Mouse (Mus musculus) forebrain, embryonic 12.5 days (tissue): ENCODE results near the gene A930009A15Rik. TPM values are rescaled to one million over a fixed set of nuclear protein-coding genes. Genes with fewer than 3 reads are reported as not detected.
A peak's percentile ranks its signal among the peaks of the same experiment; 100 is the strongest.

Source experiments
- ATAC-seq: fragments of 200-750 bp; cut with Nextera tagmentation; 2 replicates; pipeline ENCODE4 v1.8.0; 2017; ENCODE audit warnings: moderate TSS enrichment; ENCODE audit not compliant: low FRiP score
- H3K27ac ChIP-seq: fragments of 300-500 bp; sonication (generic); 2 replicates; pipeline ENCODE4 v1.5.1; 2016; ENCODE audit warnings: mild to moderate bottlenecking
- H3K27me3 ChIP-seq: fragments of 300-500 bp; sonication (generic); 2 replicates; pipeline ENCODE4 v1.6.1; 2016; ENCODE audit warnings: mild to moderate bottlenecking
- H3K36me3 ChIP-seq: fragments of 300-500 bp; sonication (generic); replicated peaks from 2 replicates; pipeline ENCODE4 v1.6.1; 2016; ENCODE audit warnings: mild to moderate bottlenecking
- H3K4me1 ChIP-seq: fragments of 300-500 bp; sonication (generic); 2 replicates; pipeline ENCODE4 v1.6.1; 2016
- H3K4me2 ChIP-seq: fragments of 300-500 bp; sonication (generic); 2 replicates; pipeline ENCODE4 v1.6.1; 2016; ENCODE audit warnings: mild to moderate bottlenecking, moderate library complexity
- H3K4me3 ChIP-seq: fragments of 300-500 bp; sonication (generic); replicated peaks from 2 replicates; pipeline ENCODE4 v1.5.1; 2016; ENCODE audit warnings: mild to moderate bottlenecking
- H3K9ac ChIP-seq: fragments of 300-500 bp; sonication (generic); 2 replicates; pipeline ENCODE4 v1.6.1; 2016; ENCODE audit warnings: mild to moderate bottlenecking
- H3K9me3 ChIP-seq: fragments of 300-500 bp; sonication (generic); 2 replicates; pipeline ENCODE4 v1.6.1; 2016
- WGBS: fragments of 180-500 bp; shearing (Covaris S2); methylation state at CpG from one replicate; pipeline ENCODE4 v1.1.7; 2016; 5-methylcytosine and 5-hydroxymethylcytosine counted together
- polyA plus RNA-seq: library from polyadenylated mRNA; unstranded; fragments of >200 nt; fragmentation: Nextera tagmentation; extraction: Ambion mirVana; gene quantifications from 2 replicates; pipeline ENCODE4 v1.2.1, GENCODE M21; 2016

A930009A15Rik gene
- polyA plus RNA-seq, result not detected in 2 replicates

GRCm38 (mm10) chr10:115569712-115570491 lies at the start of gene A930009A15Rik:
A930009A15Rik (plus strand) TSS chr10:115569986.
- Histone ChIP-seq H3K9me3 (no peaks in the 10 kb centered on the region), H3K36me3 (no peaks in the 10 kb centered on the region), H3K9ac (no peak within 1 kb of the TSS), H3K4me2 (no peak within 1 kb of the TSS), H3K4me3 (no peak within 1 kb of the TSS), H3K27ac (no peak within 1 kb of the TSS), H3K27me3 (peaks cover 69% of the 10 kb centered on the region), H3K4me1 (peaks cover 22% of the 10 kb centered on the region)
- 49% methylated on average over 15 of the region's 15 CpGs for WGBS
- ATAC-seq, result peak; percentile 25; the same call in 1 of the 2 replicates

- Histone ChIP-seq H3K36me3 (no peaks in the 10 kb centered on the region), H3K9ac (no peak overlapping the region), H3K4me3 (no peak overlapping the region), H3K4me1 (peaks cover 12% of the 10 kb centered on the region), H3K27ac (no peak overlapping the region), H3K9me3 (no peaks in the 10 kb centered on the region), H3K27me3 (peaks cover 59% of the 10 kb centered on the region), H3K4me2 (no peak overlapping the region)
- ATAC-seq, result no peak
- 24% methylated on average over 17 of the region's 17 CpGs for WGBS
These were observed 49.3 kb upstream of the A930009A15Rik start for GRCm38 (mm10) chr10:115520200-115521080.

GRCm38 (mm10) chr10:115521081-115521451 lies 48.7 kb upstream of the A930009A15Rik start:
- Histone ChIP-seq H3K4me1 (peaks cover 12% of the 10 kb centered on the region), H3K4me2 (no peak overlapping the region), H3K27me3 (peaks cover 62% of the 10 kb centered on the region), H3K4me3 (no peak overlapping the region), H3K36me3 (no peaks in the 10 kb centered on the region), H3K27ac (no peak overlapping the region), H3K9ac (no peak overlapping the region), H3K9me3 (no peaks in the 10 kb centered on the region)
- 0 out of 2 replicates have a peak, but pooled peaks have one; percentile 65 for ATAC-seq
- 3% methylated on average over 4 of the region's 4 CpGs for WGBS

GRCm38 (mm10) chr10:115528892-115529291 lies 40.9 kb upstream of the A930009A15Rik start:
- WGBS, result 78% methylated on average over 4 of the region's 4 CpGs
- Histone ChIP-seq H3K4me1 (no peaks in the 10 kb centered on the region), H3K4me2 (no peak overlapping the region), H3K27me3 (peaks cover 35% of the 10 kb centered on the region), H3K27ac (no peak overlapping the region), H3K9ac (no peak overlapping the region), H3K36me3 (no peaks in the 10 kb centered on the region), H3K9me3 (no peaks in the 10 kb centered on the region), H3K4me3 (no peak overlapping the region)
- no peak for ATAC-seq

GRCm38 (mm10) chr10:115529768-115530167 lies 40.0 kb upstream of the A930009A15Rik start:
- ATAC-seq, result no peak
- no peaks in the 10 kb centered on the region for H3K4me1 ChIP-seq
- H3K9ac ChIP-seq, result no peak overlapping the region
- no peak overlapping the region for H3K4me2 ChIP-seq
- no peaks in the 10 kb centered on the region for H3K9me3 ChIP-seq
- H3K27me3 ChIP-seq, result peaks cover 29% of the 10 kb centered on the region
- no peak overlapping the region for H3K27ac ChIP-seq
- H3K4me3 ChIP-seq, result no peak overlapping the region
- H3K36me3 ChIP-seq, result no peaks in the 10 kb centered on the region
- 85% methylated on average over 12 of the region's 12 CpGs for WGBS

- no peak overlapping the region for H3K9ac ChIP-seq
- H3K4me3 ChIP-seq, result no peak overlapping the region
- WGBS, result 85% methylated on average over 2 of the region's 2 CpGs
- ATAC-seq, result no peak
- no peaks in the 10 kb centered on the region for H3K9me3 ChIP-seq
- no peak overlapping the region for H3K4me2 ChIP-seq
- H3K4me1 ChIP-seq, result no peaks in the 10 kb centered on the region
- no peak overlapping the region for H3K27ac ChIP-seq
- peaks cover 29% of the 10 kb centered on the region for H3K27me3 ChIP-seq
- no peaks in the 10 kb centered on the region for H3K36me3 ChIP-seq
These were observed 39.0 kb upstream of the A930009A15Rik start for GRCm38 (mm10) chr10:115530746-115531145.

GRCm38 (mm10) chr10:115542917-115543316 lies 26.9 kb upstream of the A930009A15Rik start:
- Histone ChIP-seq H3K4me2 (no peak overlapping the region), H3K9ac (no peak overlapping the region), H3K27me3 (no peaks in the 10 kb centered on the region), H3K27ac (no peak overlapping the region), H3K36me3 (no peaks in the 10 kb centered on the region), H3K4me3 (no peak overlapping the region), H3K9me3 (0 out of 2 replicates have a peak, but pooled peaks cover 8% of the 10 kb centered on the region), H3K4me1 (no peaks in the 10 kb centered on the region)
- no peak for ATAC-seq
- 90% methylated on average over 6 of the region's 6 CpGs for WGBS

- H3K27ac ChIP-seq, result no peak overlapping the region
- 68% methylated on average over 7 of the region's 7 CpGs for WGBS
- H3K4me3 ChIP-seq, result no peak overlapping the region
- no peaks in the 10 kb centered on the region for H3K4me1 ChIP-seq
- ATAC-seq, result no peak
- H3K9me3 ChIP-seq, result 0 out of 2 replicates have a peak, but pooled peaks cover 3% of the 10 kb centered on the region
- H3K36me3 ChIP-seq, result no peaks in the 10 kb centered on the region
- H3K9ac ChIP-seq, result no peak overlapping the region
- no peak overlapping the region for H3K4me2 ChIP-seq
- peaks cover 7% of the 10 kb centered on the region for H3K27me3 ChIP-seq
These were observed 19.5 kb upstream of the A930009A15Rik start for GRCm38 (mm10) chr10:115550253-115550652.

- no peak for ATAC-seq
- no peak overlapping the region for H3K9ac ChIP-seq
- H3K36me3 ChIP-seq, result no peaks in the 10 kb centered on the region
- H3K4me1 ChIP-seq, result no peaks in the 10 kb centered on the region
- H3K27ac ChIP-seq, result no peak overlapping the region
- H3K4me3 ChIP-seq, result no peak overlapping the region
- peaks cover 15% of the 10 kb centered on the region for H3K27me3 ChIP-seq
- no peaks in the 10 kb centered on the region for H3K9me3 ChIP-seq
- WGBS, result 76% methylated on average over 3 of the region's 3 CpGs
- H3K4me2 ChIP-seq, result no peak overlapping the region
These were observed 18.7 kb upstream of the A930009A15Rik start for GRCm38 (mm10) chr10:115551069-115551468.

- H3K4me2 ChIP-seq, result no peak overlapping the region
- no peak overlapping the region for H3K4me3 ChIP-seq
- H3K27me3 ChIP-seq, result peaks cover 32% of the 10 kb centered on the region
- WGBS, result 54% methylated on average over 11 of the region's 11 CpGs
- H3K36me3 ChIP-seq, result no peaks in the 10 kb centered on the region
- ATAC-seq, result no peak
- no peak overlapping the region for H3K9ac ChIP-seq
- H3K9me3 ChIP-seq, result no peaks in the 10 kb centered on the region
- H3K27ac ChIP-seq, result no peak overlapping the region
- H3K4me1 ChIP-seq, result peaks cover 6% of the 10 kb centered on the region
These were observed 16.3 kb upstream of the A930009A15Rik start for GRCm38 (mm10) chr10:115553352-115554113.

GRCm38 (mm10) chr10:115555191-115555765 lies 14.5 kb upstream of the A930009A15Rik start:
- ATAC-seq, result no peak
- 66% methylated on average over 2 of the region's 2 CpGs for WGBS
- H3K27me3 ChIP-seq, result peaks cover 38% of the 10 kb centered on the region

More at GRCm38 (mm10) chr10:115555191-115555765, 14.5 kb upstream of the A930009A15Rik start:
- H3K36me3 ChIP-seq, result no peaks in the 10 kb centered on the region
- peaks cover 6% of the 10 kb centered on the region for H3K4me1 ChIP-seq
- no peaks in the 10 kb centered on the region for H3K9me3 ChIP-seq
- no peak overlapping the region for H3K4me3 ChIP-seq
- H3K9ac ChIP-seq, result no peak overlapping the region
- no peak overlapping the region for H3K27ac ChIP-seq
- H3K4me2 ChIP-seq, result no peak overlapping the region
